Mouse (Mus musculus): ENCODE measurements around the gene Timmdc1.

Timmdc1 gene

DNA sequence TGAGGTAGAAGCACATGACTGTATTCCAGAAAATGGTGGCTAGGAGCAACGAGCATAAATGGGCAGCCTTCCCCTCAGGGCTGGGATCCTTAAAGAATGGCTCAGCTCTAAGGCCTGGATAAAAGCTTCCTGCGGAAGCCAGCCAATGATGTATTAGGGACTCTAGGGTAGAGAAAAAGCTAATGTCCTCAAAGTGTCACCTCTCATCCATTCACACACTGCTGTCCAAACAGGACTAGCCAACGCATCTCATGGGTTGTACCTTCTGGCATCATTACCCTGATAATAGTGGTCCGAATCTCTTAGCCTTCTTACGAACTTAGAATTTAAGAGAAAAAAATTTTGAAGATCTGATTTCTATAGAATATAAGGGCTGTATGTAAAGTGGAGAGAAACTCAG lies 59.2 kb downstream of the Timmdc1 start:
- DNase-seq (ENCODE audit: low read depth) = no peak

DNA sequence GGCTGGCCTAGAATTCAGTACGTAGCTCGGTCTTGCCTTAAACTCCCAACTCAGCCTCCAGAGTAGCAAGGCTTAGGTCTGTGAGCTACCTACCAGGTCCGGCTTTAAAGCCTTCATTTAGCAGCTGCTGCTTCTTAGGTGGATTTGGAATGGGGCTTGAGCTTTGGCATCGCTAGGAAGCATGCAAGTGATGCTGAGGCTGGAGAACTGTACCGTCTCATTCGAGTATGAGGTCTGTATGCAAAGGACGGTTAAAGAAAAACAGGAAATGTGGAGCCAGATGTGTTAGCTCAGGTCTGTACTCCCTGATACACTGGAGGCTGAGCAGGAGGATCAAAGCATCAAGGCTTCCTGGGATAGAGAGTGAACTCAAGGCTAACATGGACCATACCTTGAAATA lies 60.3 kb downstream of the Timmdc1 start:
- DNase-seq (ENCODE audit: low read depth) = peak; percentile 28

DNA sequence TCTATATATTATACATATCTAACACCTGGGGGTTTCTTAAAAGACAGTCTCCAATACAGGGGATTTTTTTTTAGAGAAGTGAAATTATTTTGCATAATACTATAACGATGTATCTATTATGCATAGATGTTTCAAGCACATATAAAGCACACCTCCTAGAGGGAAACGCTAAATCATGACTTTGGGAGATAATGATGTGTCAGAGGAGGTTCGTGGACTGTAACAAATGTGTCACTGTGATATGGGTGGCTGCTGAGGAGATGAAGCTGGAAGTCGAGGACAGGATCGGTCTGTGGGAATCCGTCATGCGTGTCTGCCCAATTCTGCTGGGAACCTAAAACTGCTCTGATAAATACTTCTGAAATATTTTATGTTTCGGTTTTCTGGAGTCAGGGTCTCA lies 60.7 kb downstream of the Timmdc1 start:
- no peak for DNase-seq (ENCODE audit: low read depth)

DNA sequence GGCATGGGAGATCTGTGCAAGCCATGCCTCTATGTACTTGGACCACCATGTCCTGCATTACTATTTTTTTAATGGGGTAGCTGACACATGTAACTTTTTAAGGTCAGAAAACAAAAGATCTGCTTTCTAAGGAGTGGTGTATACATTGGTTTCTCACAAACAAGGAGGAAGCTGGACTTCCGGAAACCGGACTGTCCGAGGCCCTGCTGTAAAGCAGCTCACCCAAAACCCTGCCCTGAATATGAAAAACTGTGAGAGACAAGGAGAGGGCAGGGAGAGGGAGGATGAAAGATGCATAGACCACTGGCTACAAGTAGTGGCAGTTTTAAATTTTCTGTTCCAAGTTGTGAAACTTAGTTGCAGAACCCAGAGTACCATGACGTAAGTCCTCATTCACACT lies 62.5 kb downstream of the Timmdc1 start:
- no peak for DNase-seq (ENCODE audit: low read depth)

DNA sequence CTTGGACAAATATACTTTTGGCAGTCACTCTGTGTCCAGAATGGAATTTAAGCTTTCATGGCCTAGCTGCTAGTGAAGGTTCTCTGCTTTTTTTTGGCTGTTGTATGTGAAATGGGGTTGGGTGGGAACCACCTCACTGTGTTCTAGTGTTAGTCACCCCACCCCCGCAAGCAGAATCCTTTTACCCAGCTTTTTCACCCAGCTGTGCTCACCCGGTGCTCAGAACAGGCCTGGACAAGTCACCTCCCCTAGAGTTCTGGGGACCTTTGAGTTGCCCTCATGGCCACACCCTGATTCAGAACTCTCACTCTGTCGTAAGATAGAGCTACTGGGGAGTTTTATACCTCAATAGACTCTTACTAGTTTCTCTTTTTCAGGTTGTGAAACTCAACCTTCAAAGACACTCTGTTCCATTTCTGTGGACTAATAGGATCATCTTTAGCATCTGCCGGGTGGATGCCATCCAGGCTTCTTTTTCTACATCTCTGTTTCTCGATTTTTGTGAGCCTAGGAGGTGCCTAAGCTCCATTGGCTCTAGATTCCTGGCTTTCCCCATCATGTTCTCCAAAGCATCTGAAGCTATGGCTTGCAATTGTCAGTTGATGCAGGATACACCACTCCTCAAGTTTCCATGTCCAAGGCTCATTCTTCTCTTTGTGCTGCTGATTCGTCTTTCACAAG lies 63.7 kb downstream of the Timmdc1 start:
- peak; percentile 67 for DNase-seq (ENCODE audit: low read depth)

DNA sequence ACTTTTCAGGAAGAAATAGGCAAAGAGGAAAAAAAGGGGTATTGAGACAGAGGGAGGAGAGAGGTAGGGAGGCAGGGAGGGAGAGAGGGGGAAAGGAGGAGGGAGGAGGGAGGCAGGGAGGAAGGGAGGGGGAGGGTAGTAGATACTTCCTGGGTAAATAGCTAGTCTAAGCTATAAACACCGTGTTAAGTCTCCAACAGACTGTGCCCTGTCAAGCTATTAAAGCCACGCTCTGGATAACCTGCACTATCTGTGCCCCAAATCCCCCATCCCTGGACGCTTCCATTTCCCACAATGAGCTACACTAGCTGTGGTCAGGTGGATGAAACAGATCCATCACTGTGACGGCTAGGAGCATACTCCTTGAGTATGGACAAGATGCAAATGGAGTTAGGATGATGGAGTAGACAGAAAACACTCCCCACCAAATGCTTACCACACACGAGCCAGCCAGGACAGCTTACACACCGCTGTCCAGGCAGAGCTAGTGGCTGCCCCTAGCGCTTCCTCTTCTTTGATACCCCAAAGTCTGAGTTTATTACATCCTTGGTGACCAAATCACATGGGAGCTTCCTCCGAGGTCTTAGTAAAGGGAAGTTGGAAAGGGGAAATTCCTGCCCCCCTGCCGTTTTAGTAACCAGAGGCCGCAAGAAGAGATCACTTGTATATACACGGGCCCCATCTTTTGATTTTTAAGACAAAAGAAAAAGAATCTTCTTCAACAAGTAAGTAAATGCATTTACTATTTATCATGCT lies 65.5 kb downstream of the Timmdc1 start:
- peak; percentile 40 for DNase-seq (ENCODE audit: low read depth)

DNA sequence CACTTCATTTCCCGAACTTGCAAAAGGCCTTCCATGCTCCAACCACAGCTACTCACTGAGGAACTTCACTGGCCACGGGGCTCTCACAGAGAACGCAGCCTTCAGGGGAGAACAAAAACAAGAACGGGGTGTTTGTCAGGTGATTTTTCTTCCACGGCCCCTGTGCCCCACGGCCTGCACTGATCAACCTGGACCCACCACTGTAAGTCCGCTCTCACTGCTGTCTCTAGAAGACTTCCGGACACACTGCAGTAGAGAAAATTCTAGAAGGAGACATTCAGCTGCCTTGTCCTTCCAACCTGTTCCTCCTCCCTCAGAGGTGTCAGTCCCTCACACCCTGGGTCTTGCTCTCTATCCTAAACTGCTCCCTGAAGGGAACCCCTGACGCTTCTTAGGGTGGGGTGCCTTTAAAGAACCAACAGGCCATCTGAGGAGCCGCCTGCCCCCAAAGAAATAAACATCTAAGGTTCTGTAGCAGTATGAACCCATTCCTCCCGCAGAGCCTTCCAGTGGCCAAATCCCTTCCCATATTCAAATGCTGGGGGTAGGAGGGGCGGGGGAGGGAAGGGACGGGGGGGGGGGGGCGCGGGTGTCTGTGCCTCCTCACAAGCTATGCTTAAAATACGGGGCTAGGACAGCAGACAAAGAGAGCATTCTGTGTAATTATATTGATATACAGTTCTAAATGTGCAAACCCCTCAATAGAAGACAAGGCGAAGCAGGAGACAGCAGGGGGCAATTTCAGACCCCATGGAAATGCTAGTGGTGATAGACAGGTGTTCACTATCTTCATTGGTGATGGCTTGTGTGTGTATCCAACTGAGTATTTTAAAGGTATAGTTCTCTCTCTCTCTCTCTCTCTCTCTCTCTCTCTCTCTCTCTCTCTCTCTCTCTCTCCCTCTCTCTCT lies 66.7 kb downstream of the Timmdc1 start, which contains the start of gene Cd80:
Cd80 (plus strand) TSS at position 51 of the 908 bp plus-strand sequence.
- DNase-seq (ENCODE audit: low read depth) = no peak

DNA sequence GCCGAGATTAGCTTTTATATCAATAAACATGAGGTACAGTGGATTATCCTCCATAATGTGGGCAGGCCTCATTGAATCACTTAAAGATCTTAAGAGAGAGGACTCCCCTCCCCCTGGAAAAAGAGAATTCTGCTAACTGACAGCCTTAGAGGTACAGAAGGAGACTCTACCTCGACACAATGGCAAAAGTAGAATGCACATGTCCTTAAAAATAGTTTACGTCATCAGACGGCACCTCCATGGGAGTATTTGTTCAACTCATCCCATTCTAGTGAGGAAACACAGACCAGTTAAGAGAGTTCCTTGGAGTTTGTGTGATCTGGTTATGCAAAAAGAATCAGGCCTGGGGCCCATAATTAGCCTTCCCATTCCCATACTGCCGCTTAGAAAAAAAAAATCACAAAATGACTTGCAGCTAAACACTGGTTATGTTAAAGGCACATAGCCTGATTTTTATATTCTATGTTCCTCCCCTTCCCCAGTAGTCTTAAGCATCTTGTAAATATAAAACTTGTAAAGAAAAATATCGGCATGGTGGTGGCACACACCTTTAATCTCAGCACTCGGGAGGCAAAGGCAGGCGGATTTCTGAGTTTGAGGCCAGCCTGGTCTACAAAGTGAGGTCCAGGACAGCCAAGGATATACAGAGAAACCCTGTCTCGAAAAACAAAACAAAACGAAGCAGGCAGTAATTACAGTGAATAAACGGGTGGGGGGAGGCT lies 67.8 kb downstream of the Timmdc1 start:
- DNase-seq (ENCODE audit: low read depth) = no peak

DNA sequence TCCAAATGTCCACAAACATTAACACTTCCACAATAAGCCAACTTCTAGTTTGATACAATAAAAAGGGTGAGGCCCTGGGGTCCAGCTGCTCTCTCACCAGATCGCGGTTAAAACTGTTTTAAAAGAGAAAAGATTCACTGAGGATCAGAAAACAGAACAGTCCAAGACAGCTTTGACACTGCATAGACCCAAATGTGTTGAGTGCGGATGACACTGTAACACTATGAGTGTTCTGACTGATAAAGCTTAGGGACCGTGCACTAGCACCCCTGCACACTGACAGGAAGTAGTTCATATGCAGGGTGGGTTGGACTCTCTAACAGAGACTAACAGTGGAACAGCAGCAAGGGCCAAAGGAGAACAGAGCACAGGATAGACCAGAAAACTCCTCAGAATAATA lies 68.5 kb downstream of the Timmdc1 start:
- DNase-seq (ENCODE audit: low read depth) = peak; percentile 43

DNA sequence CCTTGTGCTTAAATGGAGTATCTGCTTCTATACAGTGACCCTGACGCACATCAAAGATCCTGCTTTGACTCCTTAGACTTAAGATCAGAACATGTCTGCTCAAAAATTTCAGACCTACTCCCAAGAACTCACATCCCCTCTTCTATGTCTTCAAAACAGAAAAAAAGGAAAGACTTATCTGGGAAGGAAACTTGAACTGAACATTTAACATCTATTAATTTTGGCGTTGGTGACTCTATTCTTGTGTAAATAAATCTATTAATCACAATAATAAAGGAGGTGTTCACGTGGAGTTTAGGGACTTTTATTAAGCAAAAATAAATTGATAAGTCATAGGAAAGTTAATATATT lies 69.3 kb downstream of the Timmdc1 start:
- DNase-seq (ENCODE audit: low read depth) = no peak

DNA sequence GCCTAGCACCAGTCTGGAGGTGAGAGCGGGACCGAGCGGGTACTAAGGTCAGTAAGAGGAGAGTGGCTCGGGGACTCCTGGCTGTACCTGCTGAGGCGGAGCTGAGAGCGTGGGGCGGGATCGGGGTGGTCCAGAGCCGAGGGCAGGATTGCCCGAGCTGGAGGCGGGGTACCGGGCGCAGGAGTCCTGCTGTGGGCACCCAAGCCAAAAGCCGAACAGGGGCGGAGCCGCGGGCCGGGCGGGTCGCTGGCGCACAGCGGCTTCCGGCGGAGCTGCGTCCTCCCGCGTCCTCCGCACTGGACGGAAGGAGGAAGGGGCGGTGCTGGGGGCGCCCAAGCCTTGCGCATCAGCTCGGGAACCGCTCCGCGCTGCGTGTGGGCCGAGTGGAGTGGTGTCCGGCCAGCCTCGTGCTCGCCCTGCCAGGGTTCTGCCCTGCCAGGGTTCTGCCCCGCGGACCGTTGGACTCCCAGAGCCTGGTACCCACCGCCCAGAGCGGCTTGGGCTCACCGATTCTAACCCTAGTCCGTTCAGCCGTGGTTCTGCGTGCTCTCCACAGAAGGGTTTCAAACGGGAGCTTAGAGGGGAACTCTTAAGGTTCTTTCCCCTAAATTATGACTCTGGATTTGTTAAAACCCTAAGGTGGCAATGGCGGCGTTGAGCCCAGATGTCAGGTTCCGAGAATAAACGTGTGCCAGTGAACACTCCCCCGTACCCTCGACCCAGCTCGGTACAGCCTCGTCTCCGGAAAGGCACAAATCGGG lies 69.8 kb downstream of the Timmdc1 start, which contains the start of gene Adprh:
Adprh (minus strand) TSS at position 262 of the 761 bp plus-strand sequence.
- peak; percentile 90 for DNase-seq (ENCODE audit: low read depth)

DNA sequence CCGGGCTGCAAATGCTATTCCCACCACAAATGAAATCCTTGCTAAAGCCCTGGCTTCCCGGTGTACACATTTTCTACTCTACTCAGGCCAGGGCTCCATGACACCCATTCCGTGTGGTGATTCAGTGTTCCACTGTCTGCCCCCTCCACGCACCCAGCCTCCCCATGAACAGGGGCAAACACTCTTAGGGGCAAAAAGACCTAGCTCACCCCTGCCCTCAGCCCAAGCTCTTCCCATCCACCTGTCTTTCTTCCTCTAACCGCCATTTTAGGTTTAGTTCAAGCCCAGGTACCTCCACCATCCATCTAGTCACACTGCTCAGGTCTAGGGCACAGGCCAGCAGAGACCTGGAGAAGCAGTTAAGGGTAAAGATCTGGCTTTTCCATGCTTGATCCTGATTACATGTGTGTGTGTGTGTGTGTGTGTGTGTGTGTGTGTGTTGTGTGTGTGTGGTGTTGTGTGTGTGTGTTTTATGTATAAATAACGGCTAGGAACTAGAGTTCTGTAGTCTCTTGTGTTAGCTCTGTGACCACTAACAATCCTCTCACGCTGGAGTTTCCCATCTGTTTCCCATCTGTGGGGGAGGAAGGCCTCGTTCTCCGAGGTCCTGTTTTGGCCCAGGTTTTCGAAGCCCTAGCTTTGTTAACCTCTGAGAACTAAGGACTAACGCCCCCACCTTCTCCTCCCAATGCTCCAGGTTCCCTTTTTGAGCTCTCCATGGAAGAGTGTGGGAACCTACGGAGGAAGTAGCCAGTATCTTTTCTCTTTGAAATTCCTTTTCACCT lies 70.8 kb downstream of the Timmdc1 start:
- peak; percentile 40 for DNase-seq (ENCODE audit: low read depth)

DNA sequence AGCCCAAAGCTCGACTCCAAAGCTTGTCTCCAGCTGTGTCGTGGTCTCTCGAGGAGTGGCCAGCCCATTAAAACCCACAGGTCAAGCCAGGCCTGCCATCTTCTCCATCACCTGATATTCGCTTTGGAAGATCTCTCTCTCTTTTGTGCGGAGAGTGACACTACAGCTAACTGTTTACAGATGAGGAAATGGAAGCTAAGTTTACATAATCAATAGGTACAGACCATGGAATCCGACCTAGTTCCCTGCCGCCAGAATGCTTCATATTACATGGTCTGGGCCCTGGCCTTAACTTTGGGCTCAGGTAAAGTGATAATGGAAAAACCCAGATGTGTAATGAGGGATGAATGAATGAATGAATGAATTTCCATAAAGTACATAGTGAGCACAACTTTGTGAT lies 71.8 kb downstream of the Timmdc1 start:
- no peak for DNase-seq (ENCODE audit: low read depth)

DNA sequence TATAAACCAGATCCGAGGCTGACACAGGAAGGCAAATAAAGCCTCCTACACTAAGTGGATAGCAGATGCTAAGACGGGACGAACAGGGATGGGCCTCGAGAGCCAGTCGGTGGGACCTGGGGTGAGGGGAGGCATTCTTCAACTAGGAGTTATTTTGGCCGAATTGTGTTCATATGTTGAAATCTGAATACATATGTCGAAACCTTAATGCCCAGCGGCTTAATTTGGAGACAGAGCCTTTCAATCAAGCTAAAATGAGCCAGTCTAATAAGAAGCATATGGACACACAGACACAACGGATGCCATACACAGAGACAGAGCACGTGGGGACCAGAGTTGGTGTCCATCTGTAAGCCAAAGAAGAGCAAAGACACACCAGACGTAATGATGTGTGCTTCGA lies 74.0 kb downstream of the Timmdc1 start:
- DNase-seq (ENCODE audit: low read depth) = no peak

Data from induced T-regulatory cell, adult 2 months (primary cell).